Mouse (Mus musculus) E14TG2a.4 (cell line): ENCODE results near the gene Sema6c.

Experiments
- H3K27me3 ChIP-seq: 2 replicates; pipeline ENCODE4 v1.6.1; 2014; ENCODE audit warnings: low read length, control low read depth; ENCODE audit not compliant: insufficient read depth
- H3K36me3 ChIP-seq: 2 replicates; pipeline ENCODE4 v1.6.1; 2014; ENCODE audit warnings: low read length, control low read depth; ENCODE audit not compliant: insufficient read depth
- H3K4me1 ChIP-seq: replicated peaks from 2 replicates; pipeline ENCODE4 v1.6.1; 2014; ENCODE audit warnings: low read depth, low read length, control low read depth
- H3K4me3 ChIP-seq: replicated peaks from 2 replicates; pipeline ENCODE4 v1.5.1; 2014; ENCODE audit warnings: mild to moderate bottlenecking, low read length
- H3K9me3 ChIP-seq: 2 replicates; pipeline ENCODE4 v1.6.1; 2014; ENCODE audit warnings: low read length, control low read depth
- CTCF ChIP-seq: conservative IDR thresholded peaks from 2 replicates; pipeline ENCODE4 v1.5.1; 2014; ENCODE audit warnings: low read length
- NANOG ChIP-seq: IDR thresholded peaks from 2 replicates; pipeline ENCODE4 v1.6.1; 2014; ENCODE audit warnings: borderline replicate concordance, low read length, mixed read lengths
- POU5F1 ChIP-seq: IDR thresholded peaks from 2 replicates; pipeline ENCODE4 v1.6.1; 2014; ENCODE audit warnings: low read length, borderline replicate concordance

Gene Sema6c

GRCm38 (mm10) chr3:95161618-95162344, 1.5 kb downstream of the Sema6c start:
- TF ChIP-seq NANOG, result no peak
- TF ChIP-seq CTCF, result no peak
- TF ChIP-seq POU5F1, result no peak
- Histone ChIP-seq H3K9me3 (no peaks in the 10 kb centered on the region), H3K4me1 (peaks cover 63% of the 10 kb centered on the region), H3K36me3 (peaks cover 21% of the 10 kb centered on the region), H3K4me3 (peak overlapping the region; percentile 87), H3K27me3 (peaks cover 20% of the 10 kb centered on the region)

- Histone ChIP-seq H3K27me3 (peaks cover 20% of the 10 kb centered on the region), H3K4me3 (peak overlapping the region; percentile 87), H3K36me3 (peaks cover 26% of the 10 kb centered on the region), H3K9me3 (no peaks in the 10 kb centered on the region), H3K4me1 (peaks cover 68% of the 10 kb centered on the region)
- no peak for TF ChIP-seq NANOG
- TF ChIP-seq CTCF, result no peak
Measured at GRCm38 (mm10) chr3:95162345-95162628, 2.0 kb downstream of the Sema6c start.

GRCm38 (mm10) chr3:95163419-95164255, 3.4 kb downstream of the Sema6c start:
- H3K4me1 ChIP-seq, result peaks cover 71% of the 10 kb centered on the region
- no peaks in the 10 kb centered on the region for H3K9me3 ChIP-seq
- H3K36me3 ChIP-seq, result peaks cover 39% of the 10 kb centered on the region
- TF ChIP-seq CTCF, result no peak
- TF ChIP-seq NANOG, result no peak
- TF ChIP-seq POU5F1, result no peak
- peak overlapping the region; percentile 87 for H3K4me3 ChIP-seq
- peaks cover 20% of the 10 kb centered on the region for H3K27me3 ChIP-seq

GRCm38 (mm10) chr3:95164256-95164550, 3.9 kb downstream of the Sema6c start:
- H3K4me3 ChIP-seq, result peak overlapping the region; percentile 87
- no peaks in the 10 kb centered on the region for H3K9me3 ChIP-seq
- peaks cover 15% of the 10 kb centered on the region for H3K27me3 ChIP-seq
- peaks cover 69% of the 10 kb centered on the region for H3K4me1 ChIP-seq
- H3K36me3 ChIP-seq, result peaks cover 45% of the 10 kb centered on the region
- TF ChIP-seq CTCF (no peak), POU5F1 (no peak)

- Histone ChIP-seq H3K36me3 (peaks cover 51% of the 10 kb centered on the region), H3K27me3 (peaks cover 9% of the 10 kb centered on the region), H3K4me1 (peaks cover 63% of the 10 kb centered on the region), H3K4me3 (no peak overlapping the region), H3K9me3 (no peaks in the 10 kb centered on the region)
- TF ChIP-seq POU5F1, result no peak
- no peak for TF ChIP-seq CTCF
- TF ChIP-seq NANOG, result no peak
Measured at GRCm38 (mm10) chr3:95164840-95165239, 4.6 kb downstream of the Sema6c start.

- Histone ChIP-seq H3K9me3 (no peaks in the 10 kb centered on the region), H3K4me3 (no peak overlapping the region), H3K4me1 (peaks cover 34% of the 10 kb centered on the region), H3K36me3 (peaks cover 68% of the 10 kb centered on the region), H3K27me3 (peaks cover 44% of the 10 kb centered on the region)
- TF ChIP-seq CTCF, result no peak
Measured at GRCm38 (mm10) chr3:95169996-95170395, 9.7 kb downstream of the Sema6c start.

GRCm38 (mm10) chr3:95171105-95171504, 10.8 kb downstream of the Sema6c start:
- TF ChIP-seq NANOG (no peak), POU5F1 (no peak), CTCF (no peak)
- no peak overlapping the region for H3K4me3 ChIP-seq
- H3K9me3 ChIP-seq, result no peaks in the 10 kb centered on the region
- H3K4me1 ChIP-seq, result peaks cover 40% of the 10 kb centered on the region
- H3K36me3 ChIP-seq, result peaks cover 58% of the 10 kb centered on the region
- peaks cover 46% of the 10 kb centered on the region for H3K27me3 ChIP-seq

- H3K9me3 ChIP-seq, result no peaks in the 10 kb centered on the region
- H3K27me3 ChIP-seq, result peaks cover 46% of the 10 kb centered on the region
- peak overlapping the region; percentile 75 for H3K4me3 ChIP-seq
- TF ChIP-seq CTCF (no peak), POU5F1 (no peak), NANOG (no peak)
- peaks cover 44% of the 10 kb centered on the region for H3K36me3 ChIP-seq
- H3K4me1 ChIP-seq, result peaks cover 43% of the 10 kb centered on the region
Measured at GRCm38 (mm10) chr3:95172526-95173255, 12.4 kb downstream of the Sema6c start.

- TF ChIP-seq NANOG, result no peak
- TF ChIP-seq POU5F1, result no peak
- no peak for TF ChIP-seq CTCF
- H3K4me3 ChIP-seq, result peak overlapping the region; percentile 75
- no peaks in the 10 kb centered on the region for H3K9me3 ChIP-seq
- H3K27me3 ChIP-seq, result peaks cover 46% of the 10 kb centered on the region
- peaks cover 44% of the 10 kb centered on the region for H3K4me1 ChIP-seq
- H3K36me3 ChIP-seq, result peaks cover 38% of the 10 kb centered on the region
Measured at GRCm38 (mm10) chr3:95173256-95173949, 13.1 kb downstream of the Sema6c start.
